Mouse (Mus musculus) neural tube, embryonic 10.5 days (tissue): ENCODE measurements around the gene Ifnar2.
"Not testable (repeated sequence)": the region's sequence is repeated elsewhere in the genome, so short reads cannot be mapped to it uniquely, and the experiment has no call there.

ENCODE experiments used
- DNase-seq: peaks from one replicate; pipeline ENCODE4 v3.0.0-alpha.2; 2017; ENCODE audit warnings: low spot score; ENCODE audit errors: extremely low spot score

The Ifnar2 gene

DNA sequence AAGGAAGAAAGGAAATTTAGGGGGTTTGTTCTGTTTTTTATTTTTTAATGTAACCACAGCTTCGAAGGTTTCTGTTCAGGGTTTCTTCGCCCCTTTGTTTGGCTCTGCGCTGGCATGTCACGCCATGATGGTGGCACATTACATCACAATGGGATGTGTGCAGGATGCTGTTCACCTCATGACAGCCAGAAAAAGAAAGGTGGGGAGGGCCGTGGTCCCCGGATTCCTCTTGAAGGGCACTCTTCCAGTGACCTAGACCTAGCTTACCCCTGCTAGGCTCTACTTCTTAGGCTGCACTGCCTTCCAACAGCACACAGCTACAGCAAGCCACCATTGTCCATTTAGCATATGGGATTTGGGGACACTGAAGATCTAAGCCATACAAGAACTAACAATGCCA, 53.2 kb downstream of the Ifnar2 start:
- no peak for DNase-seq

DNA sequence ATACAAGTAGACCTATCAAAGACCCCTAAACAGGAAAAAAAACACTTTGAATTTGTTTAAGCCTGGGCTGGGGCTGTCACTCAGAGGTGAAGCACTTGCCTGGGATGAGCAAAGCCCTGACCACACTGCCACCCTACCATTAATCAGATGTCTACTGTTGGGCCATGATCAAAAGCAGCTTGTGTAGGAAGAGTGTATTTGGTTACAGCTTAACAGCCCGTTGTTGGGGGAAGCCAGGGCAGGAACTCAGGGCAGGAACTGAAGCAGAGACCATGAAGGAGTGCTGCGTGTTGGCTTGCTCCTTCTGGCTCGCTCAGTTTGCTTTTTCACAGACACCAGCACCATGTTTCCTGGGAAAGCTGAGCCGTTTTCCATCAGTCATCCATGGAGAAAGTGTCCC, 54.0 kb downstream of the Ifnar2 start:
- no peak for DNase-seq

DNA sequence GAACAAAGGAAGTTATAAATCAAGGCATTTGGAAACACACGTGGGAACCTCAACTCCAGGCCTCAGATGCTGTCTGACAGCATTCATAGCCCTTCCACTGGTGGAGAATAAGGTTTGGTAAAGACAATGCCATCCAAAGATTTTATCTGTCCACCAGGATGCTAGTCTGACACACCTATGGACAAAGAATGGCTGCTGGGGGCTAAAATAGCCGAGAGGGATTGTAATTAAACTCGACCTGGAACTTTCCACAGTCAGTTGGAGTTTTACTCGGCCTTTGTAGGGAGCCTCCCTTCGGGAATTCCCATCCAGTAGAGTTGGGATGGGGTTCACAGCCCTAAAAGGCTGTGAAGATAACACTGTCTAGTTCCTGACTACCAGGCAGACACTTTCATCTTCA, 54.9 kb downstream of the Ifnar2 start:
- no peak for DNase-seq

DNA sequence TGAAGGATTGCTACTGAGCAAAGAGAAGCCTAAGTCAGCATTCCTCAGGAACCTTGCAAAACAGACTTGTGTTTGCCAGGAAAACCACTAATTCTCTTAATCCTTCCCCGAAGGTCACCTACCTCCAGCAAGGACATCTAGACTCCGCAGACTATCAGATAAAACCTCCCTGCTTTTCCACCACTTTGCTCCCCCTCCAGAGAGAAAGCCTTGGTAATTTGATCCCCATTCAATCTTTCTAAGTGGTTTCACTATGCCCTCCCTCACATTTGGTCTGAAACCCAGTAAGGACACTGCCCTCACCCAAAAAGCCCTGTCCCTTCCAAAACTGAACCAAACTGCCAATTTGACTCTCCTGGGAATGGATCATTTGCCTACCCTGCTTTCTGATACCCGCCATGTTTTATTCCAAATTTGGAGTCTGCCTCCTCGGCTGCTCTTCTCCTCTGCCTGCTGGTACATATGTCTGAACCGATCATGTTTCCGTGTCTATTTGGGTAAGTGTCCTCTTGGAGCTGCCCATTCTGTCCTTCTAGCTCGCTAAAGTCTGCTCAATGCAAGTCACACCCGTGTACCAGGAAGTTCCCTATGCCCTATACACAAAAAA, 55.8 kb downstream of the Ifnar2 start:
- no peak for DNase-seq

DNA sequence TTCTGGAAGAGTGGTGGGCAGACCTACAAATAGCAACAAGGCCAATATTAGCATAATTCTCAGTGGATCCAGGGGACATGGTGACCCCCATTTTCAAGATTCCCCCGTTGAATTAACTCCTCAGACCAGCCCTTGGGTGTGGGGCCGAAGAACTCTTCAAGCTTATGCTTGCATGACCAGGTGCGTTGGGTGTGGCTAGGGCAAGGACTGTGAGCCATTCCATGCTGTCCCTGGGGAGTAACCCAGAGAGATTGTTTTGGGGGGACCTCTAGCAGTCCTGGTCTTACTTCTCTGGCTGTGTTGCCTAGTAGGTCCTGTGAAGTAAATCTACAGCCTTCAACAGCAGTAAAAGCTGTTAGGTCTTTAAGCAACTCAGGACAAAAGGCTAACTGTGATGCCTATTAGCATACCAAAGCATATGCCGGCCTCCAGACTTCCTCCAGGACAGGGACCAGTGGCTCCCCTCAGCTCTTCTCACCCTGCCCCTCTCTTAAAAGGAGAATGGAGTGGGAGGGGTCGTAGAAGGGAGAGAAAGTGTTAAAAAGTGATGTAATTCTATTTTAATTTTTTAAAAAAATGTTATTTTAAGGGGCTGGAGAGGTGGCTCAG, 60.2 kb downstream of the Ifnar2 start:
- DNase-seq = no peak

DNA sequence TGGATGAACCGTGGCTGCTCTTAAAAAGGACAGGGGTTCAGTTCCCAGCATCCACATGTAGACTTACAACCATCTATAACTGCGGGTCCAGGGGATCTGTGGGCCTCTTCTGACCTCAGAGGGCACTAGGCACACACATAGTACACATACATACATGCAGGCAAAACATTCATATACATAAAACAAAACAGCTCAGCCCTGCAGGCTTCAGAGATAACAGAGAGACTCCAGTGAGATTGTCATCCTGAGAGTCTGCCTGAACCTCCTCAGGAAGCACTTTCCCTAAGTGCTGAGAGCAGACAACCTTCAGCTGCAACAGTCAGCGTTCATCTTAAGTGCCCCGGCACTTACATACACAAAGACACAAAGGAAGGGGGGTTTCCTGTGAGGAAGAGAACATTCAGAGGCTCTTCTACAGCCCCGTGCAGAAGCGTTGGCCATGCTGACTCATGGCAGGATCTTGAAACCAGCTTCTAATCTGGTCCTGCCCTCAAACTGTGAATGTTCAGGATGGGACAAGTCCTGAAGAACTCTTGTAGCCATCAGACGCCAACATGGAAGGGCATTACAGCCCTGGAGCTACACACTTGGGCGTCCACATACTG, 60.8 kb downstream of the Ifnar2 start:
- DNase-seq = no peak

DNA sequence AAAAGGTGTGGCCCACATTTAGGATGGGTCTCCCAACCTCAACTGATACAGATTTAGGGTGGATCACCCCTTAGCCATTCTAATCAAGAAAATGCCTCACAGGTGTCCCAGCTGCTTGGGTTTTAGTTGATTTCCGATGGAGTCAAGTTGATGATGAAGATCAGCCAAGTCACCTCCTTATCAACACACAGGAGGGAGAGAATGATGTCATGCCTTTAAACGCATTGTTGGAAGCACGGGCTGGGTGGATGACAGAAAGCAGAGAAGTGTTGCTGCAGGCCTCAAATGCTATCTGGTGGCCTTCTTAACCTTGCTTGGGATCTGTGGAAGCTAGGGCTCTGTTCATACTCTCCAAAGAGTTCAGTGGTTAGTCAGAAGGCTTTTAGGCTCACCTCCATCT, 61.5 kb downstream of the Ifnar2 start:
- no peak for DNase-seq

DNA sequence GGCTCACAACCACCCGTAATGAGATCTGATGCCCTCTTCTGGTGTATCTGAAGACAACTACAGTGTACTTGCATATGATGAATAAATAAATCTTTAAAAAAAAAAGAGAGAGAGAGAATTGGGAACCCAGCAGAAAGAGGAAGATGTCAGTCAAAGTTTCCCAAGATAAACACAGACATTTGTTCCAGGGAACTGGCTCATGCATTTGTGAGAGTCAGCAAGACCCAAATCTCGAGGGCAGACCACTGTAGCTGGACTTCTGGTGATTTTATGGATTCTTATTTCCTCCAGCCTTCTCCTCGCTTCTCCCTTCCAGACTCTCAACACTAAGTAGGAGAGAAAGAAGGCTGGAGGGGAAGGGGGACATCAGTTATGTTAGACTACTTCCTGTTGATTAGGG, 65.5 kb downstream of the Ifnar2 start:
- DNase-seq = no peak

DNA sequence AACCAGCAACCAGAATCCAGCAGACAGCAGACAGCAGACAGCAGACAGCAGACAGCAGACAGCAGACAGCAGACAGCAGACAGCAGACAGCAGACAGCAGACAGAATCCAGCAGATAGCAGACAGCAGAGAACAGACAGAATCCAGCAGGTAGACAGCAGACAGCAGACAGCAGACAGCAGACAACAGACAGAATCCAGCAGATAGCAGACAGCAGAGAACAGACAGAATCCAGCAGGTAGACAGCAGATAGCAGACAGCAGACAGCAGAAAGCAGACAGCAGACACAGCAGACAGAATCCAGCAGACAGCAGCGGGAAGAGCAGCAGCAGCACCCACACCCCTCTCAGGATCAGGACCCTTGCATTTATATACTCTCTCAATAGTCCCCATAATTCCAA, 66.0 kb downstream of the Ifnar2 start:
- not testable (repeated sequence) for DNase-seq

DNA sequence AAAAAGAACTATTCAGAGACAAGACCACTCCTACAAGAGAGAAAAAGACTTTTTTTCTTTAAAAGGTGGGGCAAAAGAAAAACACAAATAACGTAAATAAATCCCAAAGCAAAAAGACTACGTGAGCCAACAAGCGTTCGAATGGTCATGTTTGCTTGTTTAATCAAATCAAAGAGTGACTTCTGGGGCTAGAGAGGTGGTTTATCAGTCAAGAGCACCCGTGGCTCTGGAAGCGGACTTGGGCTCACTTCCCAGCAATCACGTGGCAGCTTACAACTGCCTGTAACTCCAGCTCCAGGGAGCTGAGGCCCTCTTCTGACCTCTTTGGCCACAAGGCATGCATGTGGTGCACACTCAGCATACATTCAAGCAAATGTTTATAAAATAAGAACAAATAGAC, 68.8 kb downstream of the Ifnar2 start:
- DNase-seq = no peak

DNA sequence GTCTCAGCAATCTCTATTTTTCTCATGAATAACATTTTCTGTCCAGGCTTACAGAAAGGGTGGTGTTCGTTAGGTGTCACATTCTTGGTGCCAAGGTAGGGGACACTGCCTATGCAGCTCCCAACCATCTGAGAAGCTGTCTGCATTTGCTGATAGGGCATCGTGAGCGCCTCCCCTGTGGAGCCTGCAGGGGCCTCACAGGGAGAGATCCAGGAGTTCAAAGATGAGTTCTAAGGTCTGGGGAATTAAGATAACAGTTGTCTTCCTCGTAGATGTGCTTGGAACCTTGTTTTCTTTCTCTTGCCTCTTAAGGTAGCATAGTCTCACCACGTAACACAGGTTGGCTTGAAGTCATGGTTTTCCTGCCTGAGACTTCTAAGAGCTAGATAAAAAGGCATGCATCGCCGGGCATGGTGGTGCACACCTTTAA, 69.2 kb downstream of the Ifnar2 start:
- no peak for DNase-seq

DNA sequence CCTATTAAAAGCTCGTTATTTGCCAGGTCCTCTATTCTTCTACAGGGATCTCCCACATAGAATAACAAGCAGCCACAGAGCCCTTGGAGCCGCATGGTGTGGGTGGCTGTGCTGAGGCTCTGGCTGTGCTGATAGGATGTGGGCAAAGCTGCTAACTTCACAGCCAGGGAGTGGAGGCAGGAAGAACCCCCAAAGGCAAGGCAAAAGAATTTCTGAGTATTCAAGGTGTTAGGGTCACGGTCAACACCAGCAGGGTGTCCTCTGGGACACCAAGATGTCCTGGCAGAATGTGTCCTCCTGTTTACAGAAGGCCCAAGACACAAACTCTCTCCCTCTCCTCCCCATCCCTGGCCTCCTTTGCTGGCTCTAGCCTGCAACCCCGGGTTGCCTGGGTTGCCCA, 69.9 kb downstream of the Ifnar2 start:
- no peak for DNase-seq

DNA sequence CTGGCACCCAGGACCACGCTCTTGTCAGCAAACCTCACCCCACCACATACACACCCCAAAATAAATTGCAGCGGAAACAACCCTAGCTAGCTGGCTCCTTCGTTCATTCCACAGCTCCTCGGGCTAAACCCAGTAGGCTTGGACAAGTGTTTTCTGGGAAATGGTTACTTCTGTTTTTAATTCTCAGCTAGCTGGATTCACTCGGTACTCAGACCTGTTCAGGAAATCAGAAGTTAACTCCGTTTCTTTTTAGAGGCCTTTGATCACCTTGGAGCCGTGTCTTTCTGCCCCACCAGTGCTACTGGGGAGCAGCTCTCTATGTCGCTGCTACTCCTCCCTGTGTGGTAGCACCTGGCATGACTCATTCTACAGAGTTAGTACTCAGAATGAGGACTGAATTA, 70.6 kb downstream of the Ifnar2 start:
- DNase-seq = no peak

DNA sequence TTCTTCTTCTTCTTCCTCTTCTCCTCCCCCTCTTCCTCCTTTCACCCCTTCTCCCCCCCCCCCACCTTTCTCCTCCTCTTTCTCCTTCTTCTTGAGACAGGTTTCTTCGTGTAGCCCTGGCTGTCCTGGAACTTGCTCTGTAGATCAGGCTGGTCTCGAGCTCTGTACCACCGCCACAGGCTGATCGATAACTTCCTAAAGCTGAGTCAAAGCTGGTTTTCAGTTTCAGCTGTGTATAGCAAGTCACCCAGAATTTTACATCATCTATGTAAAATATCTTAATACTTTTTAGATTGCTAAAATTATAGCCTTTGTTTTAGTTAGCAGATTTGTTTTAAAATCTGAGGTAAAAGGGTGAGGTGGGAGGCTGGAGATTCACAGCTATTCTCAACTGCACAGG, 72.3 kb downstream of the Ifnar2 start:
- DNase-seq = no peak

DNA sequence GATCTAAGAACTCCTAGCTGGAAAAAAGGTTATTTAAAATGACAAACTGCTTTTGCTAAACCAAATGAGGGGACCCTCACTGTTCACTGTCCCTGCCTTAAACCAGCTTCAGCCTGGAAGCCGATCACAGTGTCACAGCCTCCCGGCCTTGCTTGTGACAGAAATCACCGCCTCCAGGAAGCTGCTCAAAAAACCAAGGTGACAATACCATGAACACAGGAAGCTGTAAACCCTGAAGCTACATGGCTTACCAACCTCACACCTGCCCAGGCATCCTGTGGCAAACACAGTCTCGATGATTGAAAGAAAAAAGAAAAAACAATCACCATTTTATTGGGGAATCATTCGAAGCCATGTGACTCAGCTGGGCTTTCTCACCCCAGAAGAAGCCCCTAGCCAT, 73.0 kb downstream of the Ifnar2 start:
- no peak for DNase-seq

DNA sequence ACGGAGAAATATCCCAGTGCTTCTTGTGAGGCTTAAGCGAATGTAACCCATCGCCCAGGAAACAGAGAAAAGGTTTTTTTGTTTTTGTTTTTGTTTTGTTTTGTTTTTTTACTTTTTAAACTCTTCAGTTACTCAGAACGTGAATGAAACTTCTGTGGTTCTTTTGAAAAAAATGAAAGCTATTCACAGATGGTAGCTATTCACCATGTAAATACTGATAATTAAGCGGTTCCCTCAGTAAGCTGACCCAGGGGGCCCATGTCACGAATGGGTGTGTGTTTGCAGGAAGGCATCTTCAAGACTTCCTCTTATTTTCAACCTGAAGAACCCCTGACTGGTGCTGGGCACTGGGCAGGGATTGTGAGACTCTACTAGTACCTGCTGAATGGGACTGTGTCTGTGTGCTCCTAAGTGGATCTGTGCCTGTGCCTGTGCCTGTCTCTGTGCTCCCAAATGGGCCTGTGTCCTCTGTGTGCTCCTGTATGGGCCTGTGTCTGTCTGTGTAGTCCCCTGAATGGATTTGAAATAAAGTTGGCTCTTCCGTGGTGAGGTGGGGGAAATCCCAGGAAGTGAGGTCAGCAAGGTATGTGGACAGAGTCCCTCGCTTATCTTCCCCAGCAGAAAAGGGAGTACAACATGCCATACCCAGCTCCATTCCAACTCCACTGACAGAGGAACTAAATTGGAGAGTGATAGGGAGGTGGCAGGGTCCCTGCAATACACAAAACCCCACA, 74.4 kb downstream of the Ifnar2 start:
- no peak for DNase-seq

DNA sequence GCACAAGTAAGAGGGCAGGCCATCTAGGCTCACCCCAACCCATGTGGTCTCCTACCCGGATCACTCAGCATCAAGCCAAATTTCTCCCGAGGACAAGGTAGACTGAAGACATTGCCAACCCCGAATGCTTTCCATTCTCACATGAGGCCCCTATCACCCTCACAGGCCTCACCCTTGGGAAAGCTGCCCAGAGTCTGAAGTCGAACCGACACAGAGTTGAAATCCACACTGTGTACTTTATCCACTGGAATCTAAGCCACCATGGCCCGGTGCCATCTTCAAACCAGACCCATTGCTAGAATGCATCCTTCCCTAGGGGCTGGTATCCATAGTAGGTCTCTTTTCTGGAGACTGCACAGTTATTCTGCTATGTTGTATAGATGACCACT, 74.9 kb downstream of the Ifnar2 start:
- no peak for DNase-seq

DNA sequence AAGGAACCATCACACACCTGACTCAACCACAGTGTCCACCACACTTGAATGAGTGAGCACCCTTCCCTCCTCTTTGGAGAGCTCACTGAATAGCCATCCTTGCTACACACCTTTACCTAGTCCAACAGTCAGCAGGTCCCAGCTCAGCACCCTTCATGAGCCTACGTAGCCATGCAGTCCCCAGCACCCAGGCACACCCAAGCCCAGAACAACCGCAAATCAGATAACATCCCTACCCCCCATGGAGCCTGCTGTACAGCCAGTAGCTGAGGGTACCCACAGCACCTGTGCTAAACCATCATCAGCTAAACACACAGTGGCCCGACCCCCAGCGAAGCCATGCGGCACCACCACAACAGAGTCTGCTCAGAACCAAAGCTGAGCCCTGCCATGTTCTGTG, 75.5 kb downstream of the Ifnar2 start:
- no peak for DNase-seq

DNA sequence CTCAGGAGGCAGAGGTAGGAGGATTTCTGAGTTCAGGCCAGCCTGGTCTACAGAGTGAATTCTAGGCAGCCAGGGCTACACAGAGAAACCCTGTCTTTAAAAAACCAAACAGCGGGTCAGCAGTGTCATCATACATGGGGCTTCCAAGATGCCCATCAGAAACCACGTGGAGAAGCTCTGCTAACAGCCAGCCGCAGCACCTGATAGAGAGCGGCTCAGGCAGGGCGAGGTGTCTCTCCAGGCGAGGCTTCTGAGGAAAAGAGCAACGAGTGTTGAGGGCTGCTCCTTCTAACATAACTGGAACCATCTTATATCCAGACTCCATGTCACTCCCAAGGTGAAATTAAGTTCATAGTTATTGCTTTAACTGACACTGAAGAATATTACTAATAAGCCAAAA, 76.3 kb downstream of the Ifnar2 start:
- no peak for DNase-seq

DNA sequence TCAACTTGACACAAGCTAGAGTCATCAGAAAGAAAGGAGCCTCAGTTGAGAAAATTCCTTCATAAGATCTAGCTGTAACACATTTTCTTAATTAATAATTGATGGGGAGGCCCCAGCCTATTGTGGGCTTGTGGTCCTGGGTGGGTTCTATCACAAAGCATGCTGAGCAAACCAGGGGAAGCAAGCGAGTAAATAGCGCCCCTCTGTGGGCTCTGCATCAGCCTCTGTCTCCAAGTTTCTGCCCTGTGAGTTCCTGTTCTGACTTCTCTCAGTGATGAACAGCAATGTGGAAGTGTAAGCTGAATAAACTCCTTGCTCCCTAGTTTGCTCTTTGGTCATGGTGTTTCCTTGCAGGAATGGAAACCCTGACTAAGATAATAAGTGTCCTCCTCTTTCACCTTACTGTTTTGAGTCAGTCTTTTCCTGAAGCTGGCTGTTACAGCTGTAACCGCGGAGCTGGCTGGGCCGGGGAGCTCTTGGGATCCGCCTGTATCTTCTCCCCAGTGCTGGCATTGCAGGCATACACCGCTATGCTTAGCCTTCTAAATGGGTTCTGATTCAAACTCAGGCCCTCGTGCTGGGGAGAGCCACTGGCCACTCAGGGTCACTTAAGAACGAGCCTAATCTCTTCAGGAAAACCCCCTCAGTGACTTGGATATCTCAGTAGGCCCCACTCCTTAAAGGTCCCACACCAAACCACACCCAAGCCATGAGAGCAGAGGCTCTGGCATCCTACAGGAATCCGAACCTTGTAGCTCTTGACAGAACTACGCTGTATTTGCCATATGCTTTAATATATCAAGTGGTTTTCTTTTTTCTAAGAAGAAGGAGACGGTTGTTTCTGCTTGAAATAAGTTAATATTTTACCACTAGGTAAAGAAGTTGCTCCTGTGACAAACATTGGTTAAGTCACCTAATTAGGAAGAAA, 77.8 kb downstream of the Ifnar2 start:
- DNase-seq = no peak

DNA sequence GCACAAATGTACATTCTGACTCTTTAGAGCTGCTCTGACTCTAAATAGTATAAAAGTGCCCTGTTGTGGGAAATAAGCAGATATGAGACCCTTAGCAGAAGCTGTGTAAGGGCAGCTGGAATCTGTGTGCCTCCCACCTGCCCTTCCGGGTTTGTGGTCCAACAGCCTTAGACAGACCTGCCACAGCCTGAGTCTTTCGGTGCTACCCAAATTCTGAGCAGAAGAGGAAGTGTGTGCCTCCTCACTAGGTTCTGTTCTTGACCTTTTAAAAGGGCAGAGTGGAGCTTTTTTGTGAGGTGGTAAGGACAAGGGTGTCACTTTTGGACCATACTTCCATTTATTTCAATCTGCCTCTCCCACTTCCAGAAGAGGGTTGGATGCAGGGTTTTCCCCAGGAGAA, 79.4 kb downstream of the Ifnar2 start:
- DNase-seq = no peak
